Mouse (Mus musculus): Measurements from ENCODE around the gene Cyp46a1. TPM values are rescaled to one million over a fixed set of nuclear protein-coding genes. Genes with fewer than 3 reads are reported as not detected.

Cyp46a1 gene
- total RNA-seq, 1 experiment from 2014 or later: 0.10 TPM

DNA sequence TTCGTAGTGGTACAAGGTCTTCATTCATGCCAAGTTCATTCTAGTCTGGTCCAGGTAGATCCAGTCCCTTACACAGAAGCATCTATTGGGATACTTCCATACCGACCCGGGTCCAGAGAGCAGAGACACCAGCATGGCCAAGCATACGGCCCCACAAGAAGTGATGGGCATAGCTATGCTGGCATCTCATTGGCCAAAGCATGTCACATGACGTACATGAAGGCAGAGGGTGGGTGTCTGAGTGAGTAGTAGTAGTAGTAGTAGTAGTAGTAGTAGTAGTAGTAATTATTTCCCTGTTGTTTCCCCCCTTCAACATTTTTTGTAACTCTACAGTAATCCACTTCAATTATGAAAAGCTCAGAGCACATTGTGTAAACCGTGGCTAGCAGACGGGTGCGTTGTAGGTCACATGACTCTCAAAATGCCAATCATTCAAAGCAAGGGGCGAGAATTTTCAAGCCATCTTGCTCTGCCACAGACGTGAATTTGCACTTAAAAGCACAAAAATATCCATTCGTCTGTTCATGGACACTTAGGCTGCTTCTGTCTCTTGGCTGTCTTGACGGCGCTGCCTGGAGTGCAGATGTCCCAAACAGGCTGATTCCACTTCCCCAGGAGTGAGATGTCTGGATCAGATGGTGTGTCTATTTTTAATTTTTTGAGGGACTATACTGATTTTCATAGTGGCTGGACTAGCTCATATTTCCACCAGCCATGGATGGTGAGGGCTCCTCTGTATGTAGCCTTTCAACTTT is 44.4 kb downstream of the Cyp46a1 start:
- no peak for ATAC-seq (replicated peaks in 1 of 2; ENCODE audit: insufficient read depth in 1 of 2, low FRiP score in 2 of 2, low TSS enrichment in 1 of 2, low read depth in 1 of 2, poor library complexity in 2 of 2, severe bottlenecking in 2 of 2)

DNA sequence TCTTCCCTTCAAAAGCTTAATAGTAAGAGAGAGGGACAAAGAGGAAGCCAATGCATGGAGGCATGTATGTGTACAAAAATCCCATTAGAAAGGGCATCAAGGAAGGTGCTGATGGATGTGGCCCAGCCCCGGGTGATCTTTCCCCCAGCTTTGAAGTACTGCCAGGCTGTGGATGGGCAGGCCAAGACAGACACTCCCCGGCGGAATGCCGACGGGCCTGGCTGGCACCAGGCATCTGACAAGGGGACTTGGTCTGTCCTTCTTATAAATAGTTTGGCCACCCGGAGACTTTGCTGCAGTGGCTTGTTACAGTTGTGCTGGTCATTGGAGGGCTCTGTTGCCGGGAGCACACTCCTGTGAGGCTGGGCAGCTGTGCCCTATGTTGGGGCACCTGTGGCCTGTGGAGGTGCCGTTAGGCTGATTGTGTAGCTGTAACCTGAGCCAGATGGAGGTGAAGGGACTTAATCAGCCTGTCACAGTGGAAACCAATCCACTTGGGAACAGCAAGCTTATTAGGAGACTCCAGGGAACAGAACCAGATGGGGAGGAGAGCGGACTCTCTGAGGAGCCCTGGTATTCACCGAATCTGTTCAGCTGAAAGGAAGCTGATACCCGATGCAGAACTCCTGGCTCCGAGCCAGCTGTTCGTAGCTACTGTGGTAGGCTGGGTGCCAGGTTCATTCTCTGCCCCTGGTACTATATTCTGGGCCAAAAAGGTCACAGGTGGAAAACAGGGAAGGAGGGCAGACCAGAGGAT is 52.5 kb downstream of the Cyp46a1 start:
- ATAC-seq (replicated peaks in 1 of 2; ENCODE audit: insufficient read depth in 1 of 2, low FRiP score in 2 of 2, low TSS enrichment in 1 of 2, low read depth in 1 of 2, poor library complexity in 2 of 2, severe bottlenecking in 2 of 2): no peak

DNA sequence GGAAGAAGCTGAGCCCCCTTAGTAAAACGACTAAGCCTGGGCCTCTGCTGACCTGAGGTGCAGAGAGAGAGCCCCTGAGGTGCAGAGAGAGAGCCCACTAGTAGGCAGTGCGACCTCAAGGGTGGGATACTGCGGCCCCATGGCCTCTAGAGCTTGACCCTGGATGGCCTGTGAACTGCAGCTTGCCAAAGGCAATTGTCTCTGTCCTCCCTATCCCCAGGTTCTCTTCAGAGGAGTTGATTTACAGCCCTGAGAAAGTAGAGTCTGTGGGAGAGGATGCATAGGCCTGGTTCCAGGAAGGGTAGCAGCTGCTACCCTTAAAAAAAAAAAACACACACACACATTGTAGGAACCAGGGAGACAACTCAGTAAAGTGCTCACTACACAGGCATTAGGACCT is 55.5 kb downstream of the Cyp46a1 start:
- ATAC-seq (replicated peaks in 1 of 2; ENCODE audit: insufficient read depth in 1 of 2, low FRiP score in 2 of 2, low TSS enrichment in 1 of 2, low read depth in 1 of 2, poor library complexity in 2 of 2, severe bottlenecking in 2 of 2): no peak

DNA sequence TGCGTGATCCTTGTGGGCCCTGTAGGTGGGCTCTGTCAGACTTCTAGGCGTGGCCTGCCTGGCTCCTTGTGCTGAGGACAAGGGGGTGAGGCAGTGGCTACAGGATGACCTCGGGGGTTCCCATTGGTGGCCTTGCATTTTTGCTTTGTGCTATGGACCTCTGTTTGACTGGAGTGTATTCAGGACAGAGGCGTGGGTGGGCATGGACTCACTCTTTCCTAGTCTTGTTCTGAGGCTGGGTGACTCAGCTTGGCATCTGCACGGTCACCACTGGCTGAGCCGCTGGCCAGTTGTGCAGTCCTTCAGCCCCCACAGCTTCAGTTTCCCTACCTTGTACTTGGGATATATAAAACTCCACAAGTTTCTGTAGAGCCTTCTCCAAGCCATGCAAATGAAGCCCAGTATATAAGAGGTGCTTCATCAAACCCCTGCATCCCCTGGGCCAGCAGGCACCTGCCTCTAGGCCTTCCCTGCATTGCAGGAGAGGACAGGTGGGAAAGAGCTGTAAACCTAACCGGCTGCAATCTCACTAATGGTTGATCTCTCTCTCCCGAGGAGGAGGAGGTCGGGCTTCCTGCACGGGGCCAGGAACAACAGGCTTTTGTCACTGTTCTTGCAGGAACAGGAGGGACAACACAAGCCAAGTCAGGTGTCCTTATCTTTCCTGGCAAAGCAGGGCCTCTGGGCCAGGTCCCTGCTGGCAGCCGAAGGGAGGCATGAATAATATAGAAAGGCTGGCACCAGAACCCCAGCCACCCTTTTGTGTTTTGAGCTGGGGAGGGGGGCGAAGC is 58.3 kb downstream of the Cyp46a1 start:
- ATAC-seq (replicated peaks in 1 of 2; ENCODE audit: insufficient read depth in 1 of 2, low FRiP score in 2 of 2, low TSS enrichment in 1 of 2, low read depth in 1 of 2, poor library complexity in 2 of 2, severe bottlenecking in 2 of 2): no peak

DNA sequence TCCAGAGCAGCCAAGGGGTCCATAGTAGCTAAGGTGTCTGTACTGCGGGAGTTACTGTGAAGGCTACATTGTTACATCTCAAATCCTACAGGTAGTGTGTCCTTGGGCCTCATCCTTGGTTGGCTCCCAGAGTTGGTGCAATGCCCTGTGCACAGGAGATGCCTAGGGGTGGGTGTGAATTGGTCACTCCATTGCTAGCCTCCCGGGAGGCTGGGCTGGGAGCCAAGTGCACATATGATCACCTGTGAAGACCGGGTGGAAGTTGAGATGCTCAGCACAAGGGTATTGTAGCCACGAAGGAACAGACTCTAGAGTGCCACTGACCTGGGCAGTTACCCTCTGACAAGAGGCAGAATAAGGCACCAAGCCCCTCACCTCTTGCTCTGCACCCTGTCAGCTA is 58.9 kb downstream of the Cyp46a1 start:
- no peak for ATAC-seq (replicated peaks in 1 of 2; ENCODE audit: insufficient read depth in 1 of 2, low FRiP score in 2 of 2, low TSS enrichment in 1 of 2, low read depth in 1 of 2, poor library complexity in 2 of 2, severe bottlenecking in 2 of 2)

DNA sequence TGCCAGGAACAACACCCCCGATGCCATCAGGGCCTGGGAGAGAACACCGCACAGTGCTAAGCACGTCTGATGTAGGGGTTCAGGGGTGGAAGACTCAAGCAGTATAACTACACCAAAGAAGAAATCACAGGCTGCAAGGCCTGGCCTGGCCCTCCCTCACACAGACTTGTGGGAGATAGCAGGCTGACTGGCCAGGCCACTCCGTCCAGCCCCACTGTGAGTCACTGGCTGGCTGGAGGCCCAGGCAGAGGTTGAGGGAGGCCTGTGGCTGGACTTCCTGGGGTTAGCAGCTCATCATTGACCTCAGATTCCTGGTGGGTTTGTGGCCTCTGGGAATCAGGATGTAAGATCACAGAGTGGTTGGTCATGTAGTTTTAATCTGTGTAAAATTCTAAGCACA is 59.5 kb downstream of the Cyp46a1 start:
- ATAC-seq (replicated peaks in 1 of 2; ENCODE audit: insufficient read depth in 1 of 2, low FRiP score in 2 of 2, low TSS enrichment in 1 of 2, low read depth in 1 of 2, poor library complexity in 2 of 2, severe bottlenecking in 2 of 2): no peak

DNA sequence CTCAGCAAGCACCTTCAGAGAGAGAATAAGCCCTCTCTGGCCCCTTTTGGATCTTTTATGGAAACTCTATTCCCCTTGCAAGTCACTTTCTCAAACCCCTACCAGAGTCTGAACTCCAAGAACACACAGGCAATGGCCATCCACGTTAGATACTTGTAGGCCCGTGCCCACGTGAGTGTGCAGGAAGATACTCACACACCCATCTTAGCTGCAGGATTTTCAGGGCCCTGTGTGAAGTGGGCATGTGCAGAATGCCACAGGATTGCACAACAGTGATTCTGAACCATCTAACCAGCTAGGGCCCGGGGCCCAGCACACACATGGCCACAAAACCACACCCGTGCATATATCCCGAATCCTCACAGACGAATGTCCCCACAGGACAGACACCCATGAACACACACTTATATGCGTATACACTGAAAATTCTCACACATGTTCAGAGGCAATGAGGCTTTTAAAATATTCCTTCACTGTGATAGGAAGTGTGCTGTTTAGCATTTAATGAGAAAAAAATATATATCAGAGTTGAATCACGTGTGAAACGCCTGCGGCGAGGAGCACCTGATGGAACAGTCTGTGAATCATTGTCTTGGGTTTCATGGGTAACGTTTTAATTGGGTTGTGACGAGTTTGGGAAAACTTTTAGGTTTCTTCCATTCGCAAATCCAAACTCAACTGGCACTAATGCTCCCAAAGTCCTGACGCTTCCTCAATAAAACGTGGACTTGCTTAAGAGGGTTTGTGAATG is 60.5 kb downstream of the Cyp46a1 start:
- no peak for ATAC-seq (replicated peaks in 1 of 2; ENCODE audit: insufficient read depth in 1 of 2, low FRiP score in 2 of 2, low TSS enrichment in 1 of 2, low read depth in 1 of 2, poor library complexity in 2 of 2, severe bottlenecking in 2 of 2)

DNA sequence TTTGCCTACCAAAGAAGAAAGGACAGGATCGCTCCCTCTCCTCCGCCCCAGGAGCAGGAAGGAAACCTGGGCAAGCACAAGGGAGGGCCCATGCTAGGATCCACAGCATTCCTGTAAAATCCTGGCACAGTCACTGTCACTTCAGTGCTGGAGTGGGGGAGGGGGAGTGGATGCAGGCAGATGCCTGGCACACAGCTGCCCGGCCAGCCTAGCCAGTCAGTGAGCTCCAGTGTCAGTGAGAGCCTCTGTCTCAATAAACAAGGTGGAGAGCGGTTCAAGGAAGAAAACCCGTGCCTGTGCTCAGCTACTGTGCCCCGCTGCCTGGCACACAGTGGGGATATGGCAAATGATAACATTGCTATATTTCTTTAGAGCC is 61.1 kb downstream of the Cyp46a1 start:
- ATAC-seq (replicated peaks in 1 of 2; ENCODE audit: insufficient read depth in 1 of 2, low FRiP score in 2 of 2, low TSS enrichment in 1 of 2, low read depth in 1 of 2, poor library complexity in 2 of 2, severe bottlenecking in 2 of 2): no peak

DNA sequence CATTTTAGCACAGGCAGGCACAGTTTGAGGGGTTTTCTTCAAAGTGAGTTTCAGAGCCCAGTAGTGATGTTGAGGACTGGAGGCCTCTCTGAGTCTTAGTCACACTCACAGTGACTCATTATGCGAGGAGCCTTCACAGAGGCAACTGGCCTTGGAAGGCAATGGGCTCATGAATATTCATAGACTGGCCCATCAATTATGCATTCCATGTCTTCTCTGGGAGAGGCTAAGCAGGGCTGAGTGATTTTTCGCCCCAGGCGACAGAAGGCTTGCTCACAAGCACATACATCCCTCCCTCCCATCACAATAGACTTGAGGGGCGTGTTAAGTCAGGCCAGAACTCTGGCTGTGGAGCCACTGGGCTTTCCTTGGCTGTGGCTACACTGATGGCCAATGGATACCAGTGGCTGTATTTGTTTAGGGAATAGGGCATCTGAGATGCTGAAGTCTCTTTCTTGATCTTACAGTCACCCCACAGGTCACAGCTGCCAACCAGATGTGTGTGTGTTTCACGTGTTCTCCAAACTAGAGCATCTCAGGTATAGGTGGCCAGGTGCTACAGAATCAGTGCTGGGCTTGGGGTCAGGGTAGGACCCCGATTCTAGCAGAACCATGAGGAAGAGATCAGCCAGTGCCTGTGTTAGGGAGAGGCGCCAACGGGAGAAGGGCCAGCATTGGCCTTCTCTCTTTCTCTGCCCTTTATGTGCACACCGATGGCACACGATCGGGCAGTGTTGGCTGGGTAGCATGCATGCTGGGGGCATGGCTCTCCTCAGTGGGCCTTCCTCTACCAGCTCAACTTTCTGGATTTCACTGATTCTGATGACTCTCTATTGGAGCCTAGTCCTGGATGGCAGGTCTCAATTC is 62.1 kb downstream of the Cyp46a1 start:
- no peak for ATAC-seq (replicated peaks in 1 of 2; ENCODE audit: insufficient read depth in 1 of 2, low FRiP score in 2 of 2, low TSS enrichment in 1 of 2, low read depth in 1 of 2, poor library complexity in 2 of 2, severe bottlenecking in 2 of 2)

DNA sequence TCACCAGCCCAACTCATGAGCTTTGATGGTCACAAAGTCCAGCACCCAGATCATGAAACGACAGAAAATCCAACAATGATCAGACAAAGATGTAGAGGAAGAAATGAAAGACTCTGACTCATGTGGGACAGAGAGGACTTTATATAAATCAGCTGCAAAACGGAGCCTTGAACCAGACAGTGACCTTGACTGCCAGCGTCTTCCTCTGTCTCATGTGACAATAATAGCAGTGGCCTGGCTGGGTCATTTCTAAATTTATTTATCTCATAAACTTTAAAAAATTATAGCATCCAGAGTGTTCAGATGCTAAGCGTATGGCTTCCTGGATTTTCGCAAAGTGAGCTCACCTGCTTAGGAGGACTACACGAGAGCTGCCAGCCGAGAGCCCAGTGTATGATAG is 64.5 kb downstream of the Cyp46a1 start:
- ATAC-seq (replicated peaks in 1 of 2; ENCODE audit: insufficient read depth in 1 of 2, low FRiP score in 2 of 2, low TSS enrichment in 1 of 2, low read depth in 1 of 2, poor library complexity in 2 of 2, severe bottlenecking in 2 of 2): no peak

DNA sequence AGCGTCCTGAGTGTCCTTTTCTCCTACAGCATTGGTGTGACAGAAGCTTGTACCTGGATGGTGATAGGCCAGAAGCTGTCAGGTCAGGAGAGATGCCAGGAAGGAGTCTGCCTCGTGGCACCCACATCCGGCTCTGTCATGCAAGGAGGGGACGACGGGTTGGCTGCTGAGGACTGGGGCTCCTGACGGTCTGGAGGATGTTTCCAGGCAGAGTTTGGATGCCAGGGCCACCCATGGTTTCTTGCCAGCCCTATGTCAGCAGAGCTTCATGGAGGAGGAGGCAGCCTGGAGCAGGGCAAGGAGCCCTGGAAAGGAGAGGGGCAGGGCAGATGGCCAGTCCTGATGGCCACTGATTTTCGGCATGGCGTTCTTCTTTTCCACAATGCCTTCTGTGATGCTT is 65.0 kb downstream of the Cyp46a1 start:
- no peak for ATAC-seq (replicated peaks in 1 of 2; ENCODE audit: insufficient read depth in 1 of 2, low FRiP score in 2 of 2, low TSS enrichment in 1 of 2, low read depth in 1 of 2, poor library complexity in 2 of 2, severe bottlenecking in 2 of 2)

DNA sequence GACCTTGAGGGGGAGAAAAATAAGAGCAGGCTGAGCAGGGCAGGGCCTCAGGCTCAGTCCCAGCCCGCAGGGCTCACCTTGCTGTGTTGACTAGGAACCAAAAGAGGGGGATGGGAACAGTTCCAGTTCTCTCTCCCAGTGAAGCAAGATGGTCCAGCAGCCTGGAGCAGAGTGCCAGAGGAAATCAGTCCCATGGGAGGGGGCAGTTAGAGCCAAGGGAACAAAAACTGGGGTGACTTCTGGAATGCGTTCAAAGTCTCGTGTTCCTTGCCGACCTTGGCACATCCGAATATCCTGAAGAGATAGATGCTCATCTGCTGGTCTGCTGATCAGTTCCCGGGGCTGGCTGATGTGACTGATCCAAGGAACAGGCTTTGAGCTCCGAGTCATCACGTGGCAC is 66.8 kb downstream of the Cyp46a1 start:
- no peak for ATAC-seq (replicated peaks in 1 of 2; ENCODE audit: insufficient read depth in 1 of 2, low FRiP score in 2 of 2, low TSS enrichment in 1 of 2, low read depth in 1 of 2, poor library complexity in 2 of 2, severe bottlenecking in 2 of 2)

DNA sequence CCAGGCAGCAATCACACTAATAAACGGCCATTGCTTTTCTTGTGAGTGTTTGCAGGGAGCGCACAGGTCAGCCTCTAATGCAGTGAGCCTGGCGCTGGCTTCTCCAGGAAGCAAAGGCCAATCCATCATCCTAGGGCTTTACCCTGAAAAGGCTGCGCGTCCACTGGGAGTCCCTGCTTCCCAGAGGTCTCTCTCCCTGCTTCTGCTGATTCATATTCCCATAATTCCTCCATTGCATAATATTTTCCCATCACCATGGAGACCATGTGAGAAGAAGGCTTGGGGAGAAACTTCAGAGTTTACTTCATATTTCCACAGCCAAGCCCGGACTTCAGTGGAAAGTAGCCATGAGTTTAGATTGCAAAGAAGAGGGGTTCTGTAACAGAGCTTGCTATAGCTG is 69.8 kb downstream of the Cyp46a1 start:
- no peak for ATAC-seq (replicated peaks in 1 of 2; ENCODE audit: insufficient read depth in 1 of 2, low FRiP score in 2 of 2, low TSS enrichment in 1 of 2, low read depth in 1 of 2, poor library complexity in 2 of 2, severe bottlenecking in 2 of 2)

DNA sequence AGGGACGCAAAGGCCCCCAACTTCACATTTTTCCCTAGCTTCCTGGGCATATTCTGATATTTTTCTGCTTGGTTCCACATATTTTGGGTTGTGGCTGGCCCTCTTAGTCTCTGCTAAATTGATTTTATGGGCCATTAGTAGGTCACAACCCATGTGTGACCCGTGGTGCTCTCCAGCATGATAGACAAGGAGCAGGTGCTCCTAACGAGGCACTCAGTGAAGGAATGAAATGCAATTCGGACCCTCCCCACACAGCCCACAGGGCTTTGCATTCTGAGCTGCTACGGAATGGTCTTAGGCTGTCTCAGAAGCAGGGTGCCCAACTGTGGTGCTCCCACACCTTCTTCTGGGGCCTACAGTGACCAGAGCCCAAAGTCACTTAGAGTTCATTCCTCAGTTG is 74.9 kb downstream of the Cyp46a1 start:
- no peak for ATAC-seq (replicated peaks in 1 of 2; ENCODE audit: insufficient read depth in 1 of 2, low FRiP score in 2 of 2, low TSS enrichment in 1 of 2, low read depth in 1 of 2, poor library complexity in 2 of 2, severe bottlenecking in 2 of 2)

DNA sequence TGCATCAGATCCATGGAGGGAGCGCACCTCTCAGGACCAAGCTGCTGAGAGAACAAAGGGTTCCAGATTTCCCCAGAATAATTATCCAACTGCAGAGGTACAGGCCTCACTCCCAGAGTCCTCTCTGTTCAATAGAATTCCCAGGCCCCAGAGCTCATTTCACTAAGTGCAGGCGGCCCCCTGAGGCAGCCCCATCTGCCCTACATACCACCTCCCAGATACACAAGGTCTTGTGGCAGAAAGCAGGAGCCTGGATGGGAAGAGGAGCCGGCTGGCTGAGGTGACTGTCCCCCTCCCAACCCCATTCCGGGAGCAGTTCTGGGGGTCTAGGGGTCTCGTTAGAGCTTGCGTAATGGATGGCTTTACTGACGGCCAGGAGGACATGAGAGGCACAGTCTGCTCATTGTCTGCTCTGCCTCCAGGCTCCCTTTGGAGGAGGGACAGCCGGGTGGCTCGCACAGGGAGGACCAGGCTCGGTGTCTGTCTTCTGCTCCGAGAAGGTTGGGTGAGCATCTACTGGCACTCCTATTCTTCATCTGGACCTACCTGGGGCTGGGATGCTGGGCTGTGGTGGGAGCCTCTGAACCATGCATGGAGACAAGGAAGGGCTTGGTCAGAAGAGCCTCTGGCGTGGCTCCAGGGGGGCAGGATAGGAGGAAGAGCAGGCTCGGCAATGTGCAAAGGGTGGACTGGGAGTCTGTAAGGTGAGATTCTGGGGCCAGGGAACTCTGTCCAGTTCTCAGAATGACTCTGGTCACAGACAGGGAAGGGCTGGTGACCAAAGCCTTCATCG is 76.4 kb downstream of the Cyp46a1 start:
- ATAC-seq (replicated peaks in 1 of 2; ENCODE audit: insufficient read depth in 1 of 2, low FRiP score in 2 of 2, low TSS enrichment in 1 of 2, low read depth in 1 of 2, poor library complexity in 2 of 2, severe bottlenecking in 2 of 2): no peak

Data from hematopoietic stem cell, adult 5-6 weeks (primary cell).